Mouse (Mus musculus): ENCODE results near the gene Rexo1.

Rexo1 gene

DNA sequence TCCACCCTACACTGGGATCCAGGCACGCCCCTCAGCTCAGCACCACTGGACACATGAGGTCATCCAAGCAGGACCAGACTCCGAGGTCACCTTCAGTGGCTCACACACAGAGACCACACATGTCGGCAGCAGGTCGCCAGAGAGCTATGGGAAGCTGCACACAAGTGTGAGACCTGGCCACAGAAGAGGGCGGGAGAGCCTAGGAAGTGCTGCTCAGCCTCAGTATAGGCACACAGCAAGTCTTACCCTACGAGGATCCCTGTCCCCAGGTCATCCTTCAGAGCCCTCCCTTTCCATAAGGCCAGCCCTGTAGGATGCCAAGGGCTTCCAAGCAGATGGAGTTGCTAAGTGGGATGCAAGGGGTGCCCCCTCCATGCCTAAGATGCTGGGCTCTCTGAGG, 7.4 kb downstream of the Rexo1 start:
- DNase-seq: no peak

DNA sequence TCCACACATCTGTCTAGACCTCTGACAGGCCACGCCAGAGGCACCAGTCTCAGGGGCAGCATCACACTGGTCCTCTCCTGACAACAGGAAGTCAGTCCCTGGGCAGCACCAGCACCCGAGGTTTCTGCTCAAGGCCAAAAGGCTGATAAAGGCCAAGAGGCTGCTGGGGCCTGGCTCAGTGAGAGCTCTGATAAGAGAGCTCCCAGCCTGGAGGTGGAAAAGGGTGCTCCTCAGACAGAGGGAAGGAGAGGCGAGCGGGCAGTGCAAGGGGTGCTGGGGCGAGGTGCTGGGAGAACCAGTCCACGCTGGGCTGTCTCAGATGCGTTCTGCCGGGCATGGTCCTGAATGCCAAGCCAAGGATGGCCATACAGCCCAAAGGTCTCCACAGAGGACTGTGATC, 7.8 kb downstream of the Rexo1 start:
- DNase-seq: no peak

DNA sequence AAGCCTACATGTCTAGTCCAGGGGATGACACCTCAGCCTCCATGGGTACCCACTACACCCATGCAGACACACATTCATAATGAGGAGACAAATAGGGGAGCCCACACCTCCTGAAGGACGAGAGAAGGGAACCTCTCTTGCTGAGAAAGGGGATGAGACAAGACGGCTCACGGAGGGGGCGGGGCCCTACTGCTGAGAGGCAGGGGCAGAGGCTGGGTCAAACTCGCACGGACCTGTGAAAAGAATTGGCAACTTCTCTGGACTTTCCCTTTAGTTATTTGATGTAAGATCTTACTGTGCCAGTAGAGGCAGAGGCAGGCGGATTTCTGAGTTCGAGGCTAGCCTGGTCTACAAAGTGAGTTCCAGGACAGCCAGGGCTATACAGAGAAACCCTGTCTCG, 9.0 kb downstream of the Rexo1 start:
- no peak for DNase-seq

DNA sequence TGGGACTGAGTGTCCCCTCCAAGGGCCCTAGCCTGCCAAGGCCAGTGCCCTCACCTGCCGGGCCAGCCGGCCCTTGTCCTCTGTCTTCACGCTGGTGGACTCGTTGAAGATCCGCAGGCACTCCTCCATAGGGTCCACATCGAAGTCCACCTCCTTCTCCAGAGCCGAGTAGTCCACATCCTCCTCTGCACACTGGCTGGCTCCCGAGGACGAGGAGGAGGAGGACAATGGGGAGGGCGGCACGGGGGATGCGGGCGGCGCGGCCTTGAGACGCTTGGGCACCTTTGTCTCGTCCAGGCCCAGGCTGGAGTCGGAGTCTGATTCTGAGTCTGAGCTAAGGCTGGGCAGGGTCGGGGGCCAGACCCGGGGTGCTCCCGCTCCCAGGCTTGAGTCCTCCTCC, 12.1 kb downstream of the Rexo1 start:
- DNase-seq: no peak

DNA sequence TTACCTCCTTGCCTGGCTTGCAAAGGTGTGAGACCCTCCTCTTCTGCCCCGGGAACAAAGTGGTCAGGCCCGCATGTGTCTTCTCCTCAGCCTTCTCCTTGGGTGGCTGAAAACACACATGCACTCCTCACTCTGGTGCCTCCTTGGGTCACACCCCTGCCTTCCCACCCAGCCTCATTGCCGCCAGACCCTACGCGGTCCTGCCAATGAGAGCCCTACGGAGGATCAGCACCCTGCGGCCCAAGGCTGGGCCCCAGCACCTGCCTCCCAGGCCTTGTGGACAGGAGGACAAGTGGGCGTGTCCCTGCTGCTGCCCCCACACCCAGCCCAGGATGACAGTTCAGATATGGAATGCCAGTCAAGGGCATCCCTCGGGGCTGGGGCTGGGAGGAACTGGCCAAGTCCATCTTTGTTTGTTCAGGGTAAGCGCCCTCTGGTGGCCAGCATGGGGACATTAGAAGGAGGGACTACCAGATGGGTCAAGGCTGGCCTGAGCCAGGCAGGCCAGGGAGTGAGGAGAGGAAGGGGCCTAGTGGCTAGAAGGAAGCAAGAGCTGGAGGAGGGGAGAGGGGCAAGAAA, 12.8 kb downstream of the Rexo1 start:
- peak; percentile 72 to 74 for DNase-seq

DNA sequence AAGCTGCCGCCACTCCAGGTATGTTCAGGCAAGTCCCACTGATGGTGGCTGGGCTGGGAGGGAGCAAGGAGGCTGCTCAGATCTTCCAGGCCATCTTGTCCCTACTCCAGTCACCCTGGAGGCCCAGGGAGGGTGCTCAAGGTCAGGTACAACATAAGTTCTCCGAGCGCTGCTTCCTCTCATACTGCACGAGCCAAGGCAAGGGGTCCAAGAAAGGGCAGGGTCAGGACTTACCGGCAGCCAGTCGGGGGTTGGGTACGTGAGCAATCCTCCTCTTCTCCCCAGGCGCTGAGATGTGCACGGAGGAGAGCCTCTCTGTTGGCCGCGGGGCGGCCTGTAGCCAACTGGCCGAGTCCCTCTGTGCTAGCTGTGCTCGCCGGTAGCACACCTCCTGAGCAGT, 13.8 kb downstream of the Rexo1 start:
- no peak for DNase-seq

DNA sequence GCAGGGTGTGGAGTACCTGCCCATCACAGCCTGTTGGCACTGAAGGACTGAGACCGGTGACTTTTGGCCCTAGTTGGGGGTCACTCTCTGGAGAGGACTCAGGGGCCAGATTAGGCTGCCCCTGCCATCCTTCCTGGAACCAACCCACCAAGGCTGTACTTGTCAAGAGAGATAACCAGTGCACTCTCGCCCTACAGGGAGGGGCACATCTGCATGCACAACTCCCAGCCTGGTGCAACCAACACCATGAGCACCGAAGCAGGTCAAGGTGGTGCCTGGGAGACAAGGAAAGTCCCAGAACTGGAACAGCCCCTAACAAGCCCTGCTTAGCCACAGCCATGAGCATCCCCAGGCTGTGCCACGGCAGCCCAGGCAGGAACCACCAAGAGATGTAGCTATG, 14.4 kb downstream of the Rexo1 start:
- DNase-seq: no peak

DNA sequence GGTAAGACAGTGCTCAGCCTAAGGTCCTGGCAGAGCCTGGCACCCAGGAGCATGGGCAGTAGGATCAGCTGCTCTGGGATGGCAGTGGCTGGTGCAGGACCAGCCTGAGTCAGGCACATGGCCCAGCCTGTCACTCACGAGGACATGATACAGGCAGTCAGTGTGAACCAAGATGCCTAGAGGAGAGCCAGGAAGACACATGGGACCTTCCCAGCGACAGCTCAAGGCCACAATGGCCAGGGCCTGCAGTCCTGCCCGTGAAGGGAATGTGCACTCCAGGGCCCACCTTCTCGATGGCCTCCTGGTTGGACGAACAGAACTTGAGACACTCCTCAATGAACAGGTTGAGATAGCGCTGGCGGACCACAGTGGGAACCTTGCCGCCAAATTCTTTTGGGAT, 15.8 kb downstream of the Rexo1 start:
- no peak for DNase-seq

DNA sequence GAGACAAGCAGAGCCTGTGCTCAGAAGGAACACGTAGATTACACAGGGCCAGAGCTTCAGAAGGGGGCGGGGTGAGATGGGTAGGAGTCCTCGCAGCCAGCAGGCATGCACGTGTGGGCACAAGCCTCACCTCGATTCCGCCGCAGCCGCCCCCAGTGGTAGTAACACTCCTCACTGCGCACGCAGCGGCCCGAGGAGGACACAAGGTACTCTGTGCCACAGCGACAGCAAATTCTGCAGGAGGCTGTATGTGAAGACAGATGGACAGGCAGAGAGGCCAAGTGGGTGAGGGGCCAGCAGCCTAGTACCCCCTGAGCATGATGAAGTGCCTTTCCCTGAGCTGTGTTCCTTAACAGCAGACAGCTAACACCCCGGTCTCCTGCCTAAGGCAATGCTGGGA, 17.5 kb downstream of the Rexo1 start:
- DNase-seq: no peak

DNA sequence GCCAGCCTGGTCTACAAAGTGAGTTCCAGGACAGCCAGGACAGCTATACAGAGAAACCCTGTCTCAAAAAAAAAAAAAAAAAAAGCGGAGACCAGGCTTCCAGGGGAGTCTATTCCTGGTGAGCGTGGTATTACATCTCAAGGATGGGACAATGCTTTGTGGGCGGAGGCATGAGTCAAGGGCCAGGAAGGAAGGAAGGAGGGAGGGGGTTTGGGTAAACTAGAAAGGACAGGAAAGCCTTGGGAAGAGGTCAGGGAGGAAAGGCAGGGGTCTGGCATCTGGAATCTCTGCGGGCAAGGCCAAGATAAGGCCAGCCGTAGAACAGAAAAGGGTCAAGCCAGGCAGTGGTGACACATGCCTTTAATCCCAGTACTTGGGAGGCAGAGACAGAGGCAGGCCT, 21.9 kb downstream of the Rexo1 start:
- DNase-seq: no peak

DNA sequence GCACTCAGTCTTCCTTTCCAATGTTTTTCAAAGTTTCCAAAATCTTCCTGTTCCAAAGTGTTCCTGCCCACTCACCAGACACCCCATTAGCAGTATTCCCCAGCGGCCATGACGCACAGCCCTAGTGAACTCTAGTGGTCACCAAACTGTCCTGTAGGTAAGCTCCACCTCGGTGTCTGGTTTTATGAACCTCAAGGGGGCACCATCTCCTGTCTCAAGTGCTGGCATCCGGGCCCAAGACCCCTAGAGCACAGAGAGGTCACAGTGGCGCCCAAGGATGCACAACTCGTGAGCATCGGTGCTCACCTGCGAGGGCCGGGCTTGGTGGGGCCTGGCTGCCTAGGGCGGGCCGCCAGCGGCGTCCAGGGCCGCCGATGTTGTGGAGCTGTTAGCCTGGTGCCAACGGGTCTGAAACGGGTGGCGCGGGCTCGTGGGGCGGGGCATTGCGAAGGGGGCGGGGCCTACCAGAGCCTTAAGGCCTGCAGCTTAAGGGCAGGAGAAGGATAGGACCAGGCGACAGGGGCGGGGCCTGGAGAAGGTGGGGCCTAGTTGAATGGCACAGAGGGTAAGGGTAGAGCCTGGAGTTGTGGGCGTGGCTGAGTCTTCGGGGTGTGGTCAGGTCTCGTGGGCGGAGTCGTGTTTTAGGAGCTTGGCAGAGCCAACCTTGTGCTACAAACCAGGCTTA, 22.5 kb downstream of the Rexo1 start, which contains the start of gene Atp8b3:
TSS of gene Atp8b3 (minus strand) at position 415 of the 685 bp plus-strand sequence.
- no peak for DNase-seq

DNA sequence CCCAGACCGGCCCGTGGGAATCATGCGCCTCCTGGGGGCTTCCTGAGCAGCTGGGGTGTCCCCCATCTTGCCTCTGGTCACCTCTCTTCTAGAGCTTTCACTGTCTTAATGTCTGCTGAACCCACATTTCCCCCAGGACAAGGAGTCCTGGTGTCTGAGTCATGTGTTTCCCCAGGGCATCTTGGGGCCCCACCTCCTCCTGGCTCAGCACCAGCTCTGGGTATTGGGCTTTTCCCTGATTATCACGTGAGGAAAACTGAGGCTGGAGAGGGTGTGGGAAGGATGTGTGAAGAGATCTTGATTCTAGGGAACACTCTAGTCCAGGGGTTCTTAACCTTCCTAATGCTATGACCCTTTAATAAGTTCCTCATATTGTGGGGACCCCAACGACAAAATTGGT, 23.2 kb downstream of the Rexo1 start:
- DNase-seq: no peak

DNA sequence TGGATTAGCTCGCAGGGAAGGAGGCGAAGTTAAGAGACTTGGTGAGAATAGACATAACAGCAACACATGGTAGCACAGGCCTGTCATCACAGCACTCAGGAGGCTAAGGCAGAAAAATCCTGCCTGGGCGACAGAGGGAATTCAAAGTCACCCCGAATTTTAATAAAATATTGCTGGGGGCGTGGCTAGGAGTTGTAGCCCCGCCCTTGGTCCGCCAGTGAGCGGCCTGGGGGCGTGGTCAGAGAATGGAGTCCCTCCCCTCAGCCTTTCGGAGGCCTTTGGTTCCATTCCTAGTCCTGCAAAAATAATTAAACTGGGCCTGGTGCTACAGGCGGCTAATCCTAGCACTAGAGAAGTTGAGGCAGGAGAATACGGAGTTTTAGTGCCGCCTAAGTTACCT, 25.6 kb downstream of the Rexo1 start:
- no peak for DNase-seq

DNA sequence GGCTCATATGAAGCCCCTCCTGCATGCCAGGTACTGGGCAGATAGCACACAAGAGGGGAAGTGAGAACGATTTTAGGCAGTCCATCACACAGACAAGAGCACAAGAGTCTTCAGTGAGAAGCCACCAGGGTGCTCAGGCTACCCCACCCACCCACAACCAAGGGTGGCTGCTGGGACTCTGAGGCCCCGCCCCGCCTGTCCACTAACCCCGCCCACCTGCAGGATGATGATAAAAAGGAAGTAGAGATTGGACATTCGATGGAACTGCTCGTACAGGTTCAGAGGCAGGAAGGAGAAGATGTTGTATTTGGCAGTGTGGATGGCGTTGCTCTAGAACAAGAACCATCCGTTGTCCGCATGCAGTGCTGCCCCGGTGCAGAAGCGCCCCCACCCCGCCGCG, 26.3 kb downstream of the Rexo1 start:
- no peak for DNase-seq

DNA sequence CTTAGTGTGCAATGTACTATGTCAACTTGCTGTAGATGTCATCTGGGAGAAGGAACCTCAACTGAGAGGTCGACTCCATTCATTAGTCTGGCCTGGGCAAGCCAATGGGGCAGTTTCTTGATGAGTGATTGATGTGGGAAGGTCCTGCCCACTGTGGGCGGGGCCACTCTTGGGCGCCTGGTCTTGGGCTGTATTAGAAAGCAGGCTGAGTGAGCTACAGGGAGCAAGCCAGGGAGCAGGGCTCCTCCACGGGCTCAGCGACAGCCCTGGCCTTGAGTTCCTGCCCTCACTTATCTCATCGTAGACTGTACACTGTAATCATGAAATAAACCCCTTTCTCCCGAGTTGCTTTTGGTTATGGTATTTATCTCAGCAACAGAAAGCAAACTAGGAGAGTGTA, 27.7 kb downstream of the Rexo1 start:
- DNase-seq: no peak

DNA sequence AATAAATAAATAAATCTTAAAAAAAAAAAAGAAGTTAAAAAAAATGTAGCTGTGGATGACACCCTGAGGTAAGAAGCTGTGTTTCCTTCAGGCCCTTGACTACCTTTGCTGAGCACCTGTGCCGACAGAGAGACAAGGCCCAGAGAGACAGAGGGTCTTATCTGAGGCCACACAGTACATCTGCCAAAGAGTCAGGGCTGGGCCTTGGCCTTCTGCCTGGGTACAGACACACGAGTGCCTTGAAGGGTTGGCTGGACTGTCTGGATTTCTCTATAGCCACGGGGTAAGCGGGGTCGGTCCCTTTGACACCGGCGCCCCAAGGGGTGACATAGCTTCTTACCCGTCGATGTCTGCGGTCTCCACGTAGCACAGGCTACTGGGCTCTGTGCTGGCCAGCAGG, 28.6 kb downstream of the Rexo1 start:
- no peak for DNase-seq

DNA sequence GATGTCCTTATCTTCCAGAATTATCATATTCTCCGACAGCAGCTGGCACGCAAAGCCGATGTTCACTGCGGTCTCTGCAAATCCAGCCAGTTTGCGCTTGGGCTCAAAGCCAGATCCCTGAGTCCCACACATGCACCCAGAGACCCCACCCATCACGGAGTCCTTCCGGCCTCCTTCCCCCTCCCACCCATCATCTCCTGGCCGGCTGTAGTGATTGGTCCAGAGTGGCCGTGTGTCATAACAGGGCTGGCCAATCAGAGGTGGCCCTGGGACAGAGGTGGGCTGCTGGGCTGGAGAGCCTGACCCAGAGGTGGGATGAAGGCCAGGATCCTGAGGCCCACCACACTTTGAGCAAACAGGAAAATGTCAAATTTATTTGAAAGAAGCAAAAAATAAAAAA, 35.2 kb downstream of the Rexo1 start:
- no peak for DNase-seq

DNA sequence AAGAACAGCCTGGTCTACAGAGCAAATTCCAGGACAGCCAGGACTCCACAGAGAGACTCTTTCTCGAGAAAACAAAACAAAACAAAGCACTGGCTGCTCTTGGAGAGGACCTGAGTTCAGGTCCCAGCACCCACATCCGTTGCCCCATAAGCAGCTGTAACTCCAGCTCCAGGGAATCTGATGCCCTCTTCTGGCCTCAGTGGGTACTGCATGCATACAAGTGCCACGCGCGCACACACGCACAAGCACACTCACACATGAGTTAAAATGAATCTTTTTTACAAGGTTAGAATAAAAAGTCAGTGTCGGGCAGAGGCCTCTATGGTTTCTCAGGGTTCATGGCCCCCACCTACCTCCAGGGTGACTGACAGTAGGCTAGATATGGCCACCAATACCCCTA, 38.1 kb downstream of the Rexo1 start:
- no peak for DNase-seq

DNA sequence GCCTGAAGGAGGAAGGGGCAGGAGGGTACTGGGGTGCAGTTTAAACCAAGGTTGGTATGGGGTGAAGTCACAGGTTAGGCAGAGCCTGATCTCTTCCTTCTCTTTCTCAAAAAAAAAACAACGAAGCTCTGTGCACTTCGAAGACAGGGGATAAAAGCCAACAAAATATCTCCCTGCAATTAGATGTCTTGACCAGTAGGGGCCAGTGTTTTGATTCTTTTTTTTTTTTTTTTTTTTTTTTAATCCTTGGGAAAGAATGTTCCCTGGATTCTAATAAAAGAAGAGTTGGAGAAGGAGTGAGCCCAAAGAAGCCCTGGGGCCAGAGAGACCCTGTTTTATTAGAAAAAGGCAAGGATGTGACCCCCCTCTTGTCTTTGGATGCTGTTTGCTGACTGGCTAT, 42.1 kb downstream of the Rexo1 start:
- no peak for DNase-seq

DNA sequence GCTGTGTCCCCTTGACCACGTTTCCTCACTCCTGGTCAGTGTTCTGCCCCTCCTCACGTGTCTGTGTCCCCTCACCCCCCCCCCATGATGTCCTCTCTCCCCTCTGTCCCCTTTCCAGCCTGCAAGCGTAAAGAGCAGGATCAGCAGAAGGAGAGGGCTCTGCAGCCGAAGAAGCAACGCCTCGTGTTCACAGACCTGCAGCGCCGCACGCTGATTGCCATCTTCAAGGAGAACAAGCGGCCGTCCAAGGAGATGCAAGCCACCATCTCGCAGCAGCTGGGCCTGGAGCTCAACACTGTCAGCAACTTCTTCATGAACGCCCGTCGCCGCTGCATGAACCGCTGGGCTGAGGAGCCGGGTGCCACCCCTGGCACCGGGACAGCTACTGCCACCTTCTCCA, 47.6 kb downstream of the Rexo1 start:
- DNase-seq: no peak

DNA sequence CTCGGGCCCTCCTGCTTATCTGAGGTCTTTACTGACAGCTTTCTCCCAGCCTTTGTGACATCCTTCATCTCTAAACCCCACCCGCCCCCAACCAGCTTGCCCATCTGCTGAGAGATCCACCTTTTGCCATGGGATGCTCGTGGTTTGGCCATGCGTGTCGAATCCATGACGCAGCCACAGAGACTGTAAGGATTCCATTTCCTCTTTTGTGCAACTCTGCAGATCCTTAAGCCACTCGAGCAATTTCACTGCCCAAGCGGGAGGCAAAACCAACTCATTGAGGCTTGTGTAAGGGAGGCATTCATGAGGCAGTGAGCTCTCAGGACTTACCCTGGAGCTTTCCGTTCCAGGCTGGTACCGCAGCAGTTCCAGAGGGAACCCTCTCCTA, 51.1 kb downstream of the Rexo1 start:
- no peak for DNase-seq

DNA sequence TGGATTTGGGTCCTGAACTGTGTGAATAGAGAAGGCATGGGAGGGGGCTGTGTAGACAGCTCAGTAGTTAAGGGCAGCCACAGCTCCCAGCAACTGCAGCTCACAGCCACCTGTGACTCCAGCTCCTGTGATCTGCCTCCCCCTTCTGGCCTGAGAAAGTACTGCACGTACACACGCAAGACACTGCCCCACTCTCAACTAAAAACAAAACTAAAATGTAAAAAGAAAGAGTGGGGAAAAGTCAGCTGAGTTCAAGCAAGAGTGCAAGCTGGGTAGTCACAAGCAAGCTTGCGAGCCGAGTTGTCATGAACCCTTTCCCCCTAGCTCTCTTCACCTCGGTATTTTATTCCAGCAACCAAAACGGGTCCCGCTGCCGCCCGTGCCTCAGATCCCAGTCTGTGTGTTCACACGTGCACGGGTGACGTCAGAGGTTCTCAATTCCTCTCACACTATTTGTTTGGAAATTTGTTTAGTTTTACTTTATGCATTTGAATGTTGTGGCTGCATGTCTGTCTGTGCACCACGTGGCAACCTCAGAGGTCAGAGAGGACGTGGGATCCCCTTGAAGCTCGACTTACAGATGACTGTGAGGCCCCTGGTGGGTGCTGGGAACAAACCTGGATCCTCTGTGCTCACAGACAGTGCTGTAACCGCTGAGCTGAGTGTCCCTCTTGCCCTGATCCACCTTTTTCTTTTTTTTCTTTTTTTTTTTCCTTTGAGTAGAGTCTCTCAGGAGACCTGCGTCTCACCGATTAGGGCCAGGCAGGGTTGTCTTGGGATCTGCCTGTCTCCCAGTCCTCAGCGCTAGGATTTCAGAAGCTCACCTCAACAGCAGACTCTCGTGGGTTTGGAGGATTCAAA, 51.7 kb downstream of the Rexo1 start:
- DNase-seq: peak; percentile 79 to 83

DNA sequence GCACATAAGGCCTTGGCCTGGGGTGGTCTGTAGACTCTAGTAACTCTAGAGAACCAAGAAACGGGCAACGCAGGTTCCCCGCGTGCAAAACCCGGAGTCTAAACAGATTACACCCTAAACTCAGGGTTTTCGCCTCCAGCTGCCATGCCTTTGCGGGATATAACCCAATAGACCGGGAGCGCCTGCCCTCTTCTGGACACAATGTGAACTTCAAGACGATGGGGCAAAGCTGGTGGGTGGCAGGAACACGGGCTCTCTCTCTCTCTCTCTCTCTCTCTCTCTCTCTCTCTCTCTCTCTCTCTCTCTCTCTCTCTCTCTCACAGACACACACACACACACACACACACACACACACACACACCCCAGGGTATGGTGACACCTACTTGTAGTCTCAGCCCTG, 55.1 kb downstream of the Rexo1 start:
- DNase-seq: peak; percentile 61 to 68

DNA sequence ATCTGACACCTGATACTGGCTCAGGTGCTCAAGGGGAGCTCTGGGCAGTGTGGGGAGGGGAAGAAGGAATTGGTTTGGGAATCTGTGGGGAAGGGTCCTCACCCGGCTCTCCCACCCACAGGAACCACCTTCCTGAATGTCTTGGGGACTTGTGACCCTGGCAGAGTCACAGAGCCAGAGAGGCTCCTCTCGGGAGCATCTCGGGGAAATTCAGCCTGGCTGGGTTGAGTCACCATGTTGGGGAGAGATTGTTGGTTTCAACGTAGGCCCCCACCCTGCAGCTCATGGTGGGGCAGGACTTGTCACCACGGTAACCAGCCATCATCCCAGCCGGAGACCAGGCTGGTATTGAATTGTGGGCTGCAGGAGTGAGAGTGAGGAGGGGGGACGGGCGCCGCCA, 56.6 kb downstream of the Rexo1 start:
- DNase-seq: no peak
